Mouse (Mus musculus): ENCODE results near the gene Oasl1. TPM values are rescaled to one million over a fixed set of nuclear protein-coding genes. Genes with fewer than 3 reads are reported as not detected.

The Oasl1 gene
- total RNA-seq, 2 experiments from 2014 or later, result 0.21 to 0.35 TPM

DNA sequence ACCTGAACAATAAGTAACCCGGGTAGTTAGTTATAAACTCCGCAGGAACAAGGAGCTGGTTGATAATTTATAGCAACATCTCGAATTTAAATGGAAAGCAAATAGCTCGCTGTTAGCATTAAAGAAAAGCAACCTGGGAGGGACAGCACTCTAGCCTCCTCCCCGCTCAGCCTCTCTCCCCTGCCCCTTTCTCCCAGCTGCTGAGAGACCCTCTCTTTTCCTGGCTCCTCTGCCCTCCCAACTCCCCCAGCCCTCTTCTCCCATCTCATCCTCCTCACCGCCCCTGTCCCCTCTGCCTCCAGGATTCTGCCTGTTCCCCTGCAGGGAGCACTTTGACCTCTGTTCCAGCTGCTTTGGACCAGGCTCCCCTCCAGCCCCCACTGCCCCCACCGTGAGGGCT is 45.6 kb downstream of the Oasl1 start:
- DNase-seq (ENCODE audit: low spot score in 2 of 2), result no peak

DNA sequence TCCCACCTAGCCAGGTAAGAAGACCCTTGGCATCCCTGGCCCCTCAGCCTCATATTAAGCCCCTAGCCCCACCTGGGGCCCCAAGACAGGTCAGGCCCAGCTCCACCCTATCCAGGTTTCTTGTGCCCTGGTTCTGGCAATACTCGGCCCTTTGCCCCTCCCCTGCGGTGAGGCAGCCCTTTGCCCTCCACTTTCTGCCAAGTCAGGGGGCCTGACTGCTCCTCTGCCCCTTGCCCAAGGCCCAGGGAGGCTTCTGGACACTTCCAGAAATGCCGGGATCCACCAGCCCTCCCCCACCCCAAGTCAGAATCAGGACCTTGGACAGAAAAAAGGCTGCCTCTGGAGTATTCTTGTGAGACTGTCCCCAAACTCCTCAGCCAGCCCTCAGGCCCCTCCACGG is 46.0 kb downstream of the Oasl1 start:
- DNase-seq (ENCODE audit: low spot score in 2 of 2), result no peak

DNA sequence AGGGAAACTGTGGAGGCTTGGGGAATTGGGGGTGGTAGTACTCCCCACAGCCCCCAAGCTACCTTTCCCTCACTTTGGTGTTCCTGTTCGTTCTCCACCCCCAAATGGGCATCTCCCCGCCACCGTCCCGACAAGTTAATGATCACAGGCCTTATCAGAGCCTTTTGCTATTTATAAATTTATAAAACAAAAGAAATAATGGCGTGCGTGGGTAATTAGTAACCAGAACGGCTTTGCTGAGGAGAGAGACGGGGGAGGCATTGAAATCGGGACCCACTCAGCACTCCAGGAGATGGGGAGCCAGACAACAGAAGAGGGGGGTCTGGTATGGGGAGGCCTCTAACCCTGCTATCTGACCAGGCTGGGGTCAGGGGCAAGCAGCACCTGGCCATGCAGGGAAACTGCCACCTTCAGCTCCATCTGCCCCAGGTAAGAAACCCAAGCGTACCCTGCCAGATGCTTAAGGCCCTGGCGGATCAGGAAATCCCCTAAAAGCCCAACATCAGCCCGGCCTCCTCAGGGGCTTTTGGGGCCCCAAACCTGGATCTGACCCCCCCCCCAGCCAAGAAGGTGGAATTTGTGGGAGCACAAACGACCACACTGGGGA is 46.7 kb downstream of the Oasl1 start:
- no peak for DNase-seq (ENCODE audit: low spot score in 2 of 2)

DNA sequence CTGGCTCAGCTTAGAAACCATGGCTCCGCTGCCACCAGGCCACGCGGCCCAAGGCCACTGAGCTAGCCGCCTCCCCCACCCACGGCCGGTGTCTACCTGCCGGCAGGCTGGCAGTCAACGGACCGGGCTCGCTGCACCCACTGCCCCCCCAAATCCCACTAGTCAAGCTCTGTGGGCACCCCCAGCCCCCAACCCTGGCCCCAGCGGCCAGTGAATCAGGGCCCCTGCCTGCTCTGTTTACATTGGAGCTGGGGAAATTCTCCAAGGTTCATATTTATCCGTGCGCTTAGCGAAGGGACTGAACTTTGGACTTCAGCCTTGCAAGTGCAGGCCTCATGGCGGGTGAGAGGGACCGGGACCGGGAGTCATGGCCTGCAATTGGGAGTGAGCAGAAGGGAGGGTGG is 47.8 kb downstream of the Oasl1 start, which contains the start of gene Hnf1a:
TSS of gene Hnf1a (minus strand) at position 271 of the 404 bp plus-strand sequence.
- DNase-seq (ENCODE audit: low spot score in 2 of 2), result no peak

DNA sequence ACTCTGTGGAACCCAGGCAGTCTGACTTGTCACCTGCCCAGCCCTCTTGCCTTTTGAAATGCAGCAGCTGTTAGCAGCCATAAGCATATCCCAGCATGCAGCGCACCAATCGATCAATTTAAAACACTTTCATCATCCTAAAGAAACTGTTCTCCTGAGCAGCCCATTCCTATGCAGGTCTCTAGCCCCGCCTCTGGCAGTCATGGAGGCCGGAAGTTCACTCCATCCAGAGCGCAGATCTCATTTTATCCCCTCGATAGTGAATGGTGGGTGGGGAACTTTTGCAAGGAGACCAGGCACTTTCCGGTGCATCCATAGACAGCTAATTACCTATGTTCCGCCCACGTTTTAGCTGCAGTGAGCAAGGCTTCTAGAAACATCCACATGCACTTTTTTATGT is 49.2 kb downstream of the Oasl1 start:
- no peak for DNase-seq (ENCODE audit: low spot score in 2 of 2)

DNA sequence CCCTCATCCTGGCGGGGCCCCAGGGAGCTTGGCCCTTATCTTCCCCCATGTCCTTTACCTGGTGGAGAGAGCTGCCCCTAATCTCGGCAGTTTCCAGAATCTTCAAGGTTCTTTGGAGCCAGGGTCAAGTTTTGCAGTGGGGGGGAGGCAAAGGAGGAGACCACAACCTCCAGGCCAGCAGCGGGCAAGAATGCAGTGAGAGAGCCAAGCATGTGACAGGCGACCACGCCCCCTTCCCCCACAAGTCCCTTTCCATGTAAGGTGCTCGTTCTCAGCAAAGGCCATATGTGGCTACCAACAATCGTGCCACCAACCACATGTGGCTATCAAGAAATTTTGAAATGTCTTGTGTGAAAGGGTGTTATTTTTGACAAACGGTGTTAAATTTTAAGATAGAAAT is 50.1 kb downstream of the Oasl1 start:
- DNase-seq (ENCODE audit: low spot score in 2 of 2), result no peak

DNA sequence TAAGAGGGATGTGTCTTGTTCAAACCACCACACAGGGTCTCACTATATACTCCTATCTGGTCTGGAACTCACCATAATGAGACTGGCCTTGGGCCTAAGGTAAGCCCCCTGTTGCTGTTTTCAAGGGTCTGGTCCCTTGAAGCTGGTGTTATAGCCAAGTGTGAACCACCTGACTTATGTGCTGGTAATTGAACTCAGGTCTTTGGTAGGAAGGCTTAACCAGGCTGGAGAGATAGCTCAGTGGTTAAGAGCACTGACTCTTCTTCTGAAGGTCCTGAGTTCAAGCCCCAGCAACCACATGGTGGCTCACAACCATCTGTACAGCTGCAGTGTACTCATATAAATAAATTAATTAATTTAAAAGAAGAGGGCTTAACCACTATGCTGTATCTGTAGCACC is 53.9 kb downstream of the Oasl1 start:
- no peak for DNase-seq (ENCODE audit: low spot score in 2 of 2)

DNA sequence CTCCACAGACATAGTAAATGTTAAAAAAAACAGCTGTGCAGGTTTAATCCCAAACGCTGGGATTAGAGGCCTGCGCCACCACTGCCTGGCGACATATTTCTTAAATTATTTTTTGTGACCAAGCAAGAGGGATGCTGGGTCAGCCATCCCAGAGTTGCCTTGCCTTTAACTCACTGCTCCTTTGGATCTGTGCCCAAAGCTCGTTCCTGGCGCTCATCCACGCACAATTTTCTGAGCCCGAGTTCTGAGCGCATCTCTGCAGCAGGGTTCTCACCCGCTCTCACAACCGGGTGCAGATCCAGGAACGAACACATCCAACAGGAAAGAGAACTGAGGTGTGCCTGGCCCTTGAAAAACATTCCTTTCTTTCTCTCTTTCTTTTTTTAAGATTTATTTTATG is 55.4 kb downstream of the Oasl1 start:
- peak in 1 of 2 experiments; percentile 18 for DNase-seq (ENCODE audit: low spot score in 2 of 2)

DNA sequence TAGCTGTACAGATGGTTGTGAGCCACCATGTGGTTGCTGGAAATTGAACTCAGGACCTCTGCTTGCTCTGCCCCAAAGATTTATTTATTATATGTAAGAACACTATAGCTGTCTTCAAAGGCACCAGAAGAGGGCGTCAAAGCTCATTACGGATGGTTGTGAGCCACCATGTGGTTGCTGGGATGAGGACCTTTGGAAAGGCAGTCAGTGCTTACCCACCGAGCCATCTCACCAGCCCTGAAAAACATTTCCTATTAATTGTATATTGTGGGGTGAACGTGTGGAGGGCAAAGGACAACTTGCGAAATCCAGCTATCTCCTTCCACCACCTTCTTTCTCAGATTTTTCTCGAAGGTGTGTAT is 55.8 kb downstream of the Oasl1 start:
- peak in 1 of 2 experiments; percentile 25 for DNase-seq (ENCODE audit: low spot score in 2 of 2)

DNA sequence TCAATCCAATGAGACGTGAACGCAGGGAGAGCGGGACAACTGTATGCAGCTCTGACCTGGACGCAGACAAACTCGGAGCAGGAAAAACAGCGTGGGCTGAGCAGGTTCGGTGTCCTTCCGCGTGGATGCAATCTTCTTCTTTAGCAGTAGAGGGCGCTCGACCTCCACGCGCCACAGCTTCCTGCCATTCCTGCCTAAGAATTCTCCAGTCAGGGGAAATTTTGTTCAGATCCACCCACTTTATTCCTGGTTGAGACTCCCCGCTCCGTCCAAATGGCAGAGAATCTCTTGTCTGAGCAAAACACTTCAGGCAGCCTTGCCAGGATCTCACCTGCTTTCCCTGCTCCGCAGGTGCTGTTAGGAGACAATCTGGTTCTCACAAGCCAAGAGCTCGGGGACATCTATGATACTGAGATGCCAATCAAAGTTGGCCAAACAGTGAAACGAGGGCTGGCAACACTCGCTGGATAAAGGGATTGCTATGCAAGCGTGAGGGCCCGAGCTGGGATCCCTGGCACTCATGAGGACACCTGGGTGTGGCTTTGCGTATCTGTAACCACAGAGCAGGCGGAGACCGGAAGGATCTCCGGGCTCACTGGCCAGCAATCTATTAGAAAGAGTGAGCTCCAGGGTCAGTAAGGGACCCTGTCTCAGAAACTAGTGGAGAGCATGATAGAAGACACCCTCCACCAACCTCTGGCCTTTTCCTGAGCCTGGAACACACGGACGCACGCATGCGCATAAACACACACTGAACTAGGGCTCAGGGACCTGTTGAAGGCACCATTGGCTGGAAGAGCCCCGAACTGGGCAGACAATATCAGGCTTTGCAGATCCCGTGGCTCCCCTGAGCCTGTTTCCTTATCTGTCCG is 56.4 kb downstream of the Oasl1 start:
- peak; percentile 73 to 83 for DNase-seq (ENCODE audit: low spot score in 2 of 2)

DNA sequence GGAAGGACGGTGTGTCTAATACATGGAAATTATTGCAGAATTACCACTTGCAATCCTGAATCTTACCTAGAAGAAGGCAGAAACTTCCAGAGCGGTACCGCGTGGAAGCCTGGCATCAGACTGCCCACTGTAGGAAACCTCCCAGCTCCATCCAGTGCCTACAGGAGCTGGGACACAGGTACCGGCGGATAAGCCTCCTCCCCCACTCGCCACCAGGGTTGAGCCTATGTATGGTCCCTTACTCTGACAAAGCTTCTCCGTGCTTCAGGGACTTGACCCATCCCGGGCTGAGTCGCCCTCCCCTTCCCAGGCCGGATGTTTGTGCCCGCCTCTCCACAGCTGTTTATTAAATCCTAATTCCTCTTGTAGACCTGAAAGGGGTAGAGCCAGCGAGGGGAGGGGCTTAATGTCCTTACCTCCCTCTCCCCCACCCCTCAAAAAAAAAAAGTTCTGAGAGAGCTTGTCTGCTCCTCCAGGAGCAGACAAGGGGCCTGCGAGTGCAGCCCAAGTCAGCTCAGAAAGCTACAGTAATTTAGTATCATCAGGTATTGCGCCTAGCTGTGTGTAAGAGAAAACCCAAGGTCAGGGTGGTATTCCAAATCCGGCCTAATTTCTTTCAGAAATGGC is 57.2 kb downstream of the Oasl1 start:
- DNase-seq (ENCODE audit: low spot score in 2 of 2), result no peak

DNA sequence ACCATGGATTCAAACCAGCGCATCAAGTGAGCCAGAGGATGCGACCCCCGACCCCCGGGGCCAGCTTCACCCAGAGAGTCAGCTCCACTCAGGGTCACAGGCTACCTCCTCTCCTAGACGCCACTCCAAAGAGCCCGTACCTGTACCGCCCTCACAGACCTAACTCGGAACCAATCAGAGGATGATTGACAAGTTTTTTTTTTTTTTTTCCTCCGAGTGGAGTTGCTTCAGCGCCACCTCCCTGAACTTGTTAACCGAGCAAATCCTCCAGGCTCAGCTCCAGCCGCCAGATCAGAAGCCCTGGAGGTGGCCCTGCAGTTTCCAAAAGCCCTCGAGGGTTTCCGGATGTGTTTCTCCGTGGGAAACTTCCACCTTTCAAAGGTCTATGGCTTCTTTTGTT is 59.0 kb downstream of the Oasl1 start:
- no peak for DNase-seq (ENCODE audit: low spot score in 2 of 2)

DNA sequence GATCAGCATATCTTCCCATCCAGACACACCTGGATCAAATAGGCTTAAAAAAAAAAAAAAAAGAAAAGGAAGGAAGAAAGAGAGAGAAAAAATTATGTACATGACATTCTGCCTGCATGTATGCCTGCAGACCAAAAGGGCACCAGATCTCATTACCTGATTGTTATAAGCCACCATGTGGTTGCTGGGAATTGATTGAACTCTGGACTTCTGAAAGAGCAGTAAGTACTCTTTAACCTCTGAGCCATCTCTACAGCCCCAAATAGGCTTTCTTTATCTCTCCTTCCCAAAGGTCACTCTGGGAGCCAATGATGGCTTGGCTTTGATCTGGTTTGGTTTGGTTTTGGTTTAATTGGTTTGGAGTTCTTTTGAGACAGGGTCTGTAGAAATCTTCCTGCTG is 62.0 kb downstream of the Oasl1 start:
- DNase-seq (ENCODE audit: low spot score in 2 of 2), result no peak

Other genes with a start within 250 kb of the Oasl1 start
- gene Gltp, start 232.3 kb upstream of the Oasl1 start, total RNA-seq (2021), result 10 to 100 TPM; 21.6 to 22.4 TPM
- 10 to 100 TPM; 11.2 to 12.3 TPM for gene Tchp, start 215.5 kb upstream of the Oasl1 start, total RNA-seq (2021)
- 10 to 100 TPM; 31.2 to 33.8 TPM for gene Ankrd13a, start 148.6 kb upstream of the Oasl1 start, total RNA-seq (2021)
- 10 to 100 TPM; 39.2 to 49.6 TPM for gene Git2, start 147.7 kb upstream of the Oasl1 start, total RNA-seq (2021)
- 100 to 1,000 TPM; 160 to 161 TPM for gene 1500011B03Rik, start 99.8 kb upstream of the Oasl1 start, total RNA-seq (2021)
- not detected for gene 4930519G04Rik, start 69.6 kb upstream of the Oasl1 start, total RNA-seq (2021)
- 1 to 10 TPM in 1 of 2 experiments, under 1 TPM in 1; 0.74 to 1.2 TPM for gene Gm9936, start 64.6 kb upstream of the Oasl1 start, total RNA-seq (2021)
- 1 to 10 TPM; 1.8 to 2.3 TPM for gene Oasl2, start 26.3 kb upstream of the Oasl1 start, total RNA-seq (2021)
- 100 to 1,000 TPM; 207 to 236 TPM for gene 2210016L21Rik, start 18.9 kb downstream of the Oasl1 start, total RNA-seq (2021)
- gene Hnf1a, start 47.9 kb downstream of the Oasl1 start, total RNA-seq (2021), result not detected
- 10 to 100 TPM; 84.8 to 85.4 TPM for gene Sppl3, start 87.9 kb downstream of the Oasl1 start, total RNA-seq (2021)
- gene Gm10401, start 175.1 kb downstream of the Oasl1 start, total RNA-seq (2021), result not detected
- gene Acads, start 196.1 kb downstream of the Oasl1 start, total RNA-seq (2021), result 1 to 10 TPM; 7.9 to 8.7 TPM
- gene Unc119b, start 211.7 kb downstream of the Oasl1 start, total RNA-seq (2021), result 10 to 100 TPM; 28.8 to 28.9 TPM
- 10 to 100 TPM; 88.6 to 93.5 TPM for gene Mlec, start 234.9 kb downstream of the Oasl1 start, total RNA-seq (2021)

Data from left cerebral cortex, adult 18-20 months (tissue).